Mouse (Mus musculus) mesoderm, embryonic 11.5 days (tissue): Measurements from ENCODE around the gene Src.
A peak's percentile ranks its signal among the peaks of the same experiment; 100 is the strongest.
"Not testable (repeated sequence)": the region's sequence is repeated elsewhere in the genome, so short reads cannot be mapped to it uniquely, and the experiment has no call there.

ENCODE experiments used
- DNase-seq: peaks from one replicate; pipeline ENCODE4 v3.0.0-alpha.2; 2012; ENCODE audit warnings: low read depth, low spot score

The Src gene

DNA sequence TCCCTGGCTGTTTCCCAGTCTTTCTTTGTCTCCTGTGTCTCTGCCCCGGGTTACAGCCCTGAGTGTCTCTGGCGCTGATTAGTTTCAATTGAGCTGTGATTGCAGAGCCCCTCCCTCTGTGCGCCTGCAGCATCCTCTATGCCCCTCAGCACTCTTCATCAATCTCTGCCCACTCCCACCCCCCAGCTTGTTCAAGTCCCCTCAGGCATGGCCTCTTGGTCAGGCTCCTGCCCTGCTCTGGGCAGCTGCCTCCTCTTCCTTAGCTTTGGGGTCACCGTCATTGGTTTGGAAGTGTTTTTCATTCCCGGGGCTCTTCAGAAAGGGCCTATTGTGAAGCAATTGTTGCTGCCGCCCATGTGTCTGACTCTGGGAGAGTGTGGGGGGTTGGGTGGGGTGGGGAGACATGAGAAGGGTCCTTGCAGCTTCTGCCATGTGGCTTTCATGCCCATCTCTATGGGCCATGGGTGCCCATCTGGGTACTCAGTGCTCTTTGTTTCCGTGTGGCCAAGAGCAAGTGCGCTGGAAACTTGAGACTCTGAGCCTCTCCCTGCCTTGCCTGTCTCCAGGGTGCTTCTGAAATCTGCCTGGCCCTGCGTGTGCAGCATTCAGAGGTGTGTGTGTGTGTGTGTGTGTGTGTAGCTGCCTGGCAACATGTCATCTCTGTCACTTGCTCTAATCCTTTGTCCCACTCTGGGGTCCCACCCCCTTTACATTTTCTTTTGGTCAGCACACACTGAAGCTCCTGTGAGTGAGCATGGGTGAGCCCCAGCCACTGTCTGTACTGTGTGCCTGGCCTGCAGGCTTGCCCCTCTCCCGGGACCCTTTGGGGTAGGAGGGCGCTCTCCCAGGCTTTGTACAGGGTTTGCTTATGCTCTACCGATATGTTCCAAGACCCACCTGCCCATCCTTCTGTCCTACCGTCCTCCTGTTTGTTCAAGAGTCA lies 57.5 kb downstream of the Src start:
- DNase-seq: peak; percentile 65

DNA sequence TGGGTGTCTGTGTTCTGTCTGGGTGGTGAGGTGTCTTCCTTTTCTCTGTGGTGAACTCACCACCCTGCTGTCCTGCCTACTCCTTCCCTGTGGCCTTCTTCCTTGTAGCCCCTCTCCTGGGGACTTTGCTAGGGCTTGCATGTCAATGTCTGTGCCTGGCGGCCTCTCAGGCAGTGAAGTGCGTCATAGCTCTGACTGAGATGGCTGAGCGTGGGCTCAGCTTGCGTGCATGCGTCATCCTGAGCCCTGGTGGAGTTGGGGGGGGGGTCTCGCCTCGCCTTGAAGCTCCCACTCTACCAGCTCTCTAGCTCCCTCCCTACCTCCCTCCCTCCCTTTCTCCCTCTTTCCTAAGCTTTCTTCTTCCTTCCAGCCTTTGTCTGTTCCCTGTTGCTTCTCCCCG lies 60.4 kb downstream of the Src start:
- DNase-seq: no peak

DNA sequence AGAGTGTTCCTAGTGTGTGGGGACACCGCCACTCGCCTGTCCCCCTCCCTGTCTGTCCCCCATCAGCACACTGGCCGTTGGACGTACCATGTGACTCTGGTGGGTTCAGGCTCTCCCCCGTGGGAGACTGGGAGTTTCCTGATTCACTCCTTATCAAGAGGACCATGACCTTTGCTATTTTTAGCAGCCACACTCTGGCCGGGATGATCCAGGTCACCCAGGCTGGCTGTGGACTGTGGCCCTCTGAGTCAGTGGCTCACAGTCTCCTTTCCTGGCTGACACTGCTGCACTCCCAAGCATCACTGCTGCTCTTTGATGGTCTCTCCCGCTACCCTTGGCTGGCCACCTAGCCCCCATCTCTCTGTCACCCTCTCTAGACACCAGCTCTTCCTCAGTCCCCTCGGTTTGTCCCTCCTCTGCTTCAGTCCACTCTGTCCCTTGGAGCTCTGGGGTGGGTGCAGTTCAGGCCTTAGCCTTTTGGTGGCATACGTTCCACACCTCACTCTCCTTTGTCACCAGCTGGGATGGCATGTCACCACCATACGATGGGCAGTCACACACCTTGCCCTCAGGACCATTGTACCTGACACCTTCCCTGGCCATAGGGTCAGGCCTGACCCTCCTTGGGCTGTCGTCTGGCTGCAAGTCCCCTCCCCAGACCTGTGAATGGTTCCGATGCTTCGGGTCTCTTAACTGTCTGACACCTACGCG lies 61.8 kb downstream of the Src start:
- no peak for DNase-seq

DNA sequence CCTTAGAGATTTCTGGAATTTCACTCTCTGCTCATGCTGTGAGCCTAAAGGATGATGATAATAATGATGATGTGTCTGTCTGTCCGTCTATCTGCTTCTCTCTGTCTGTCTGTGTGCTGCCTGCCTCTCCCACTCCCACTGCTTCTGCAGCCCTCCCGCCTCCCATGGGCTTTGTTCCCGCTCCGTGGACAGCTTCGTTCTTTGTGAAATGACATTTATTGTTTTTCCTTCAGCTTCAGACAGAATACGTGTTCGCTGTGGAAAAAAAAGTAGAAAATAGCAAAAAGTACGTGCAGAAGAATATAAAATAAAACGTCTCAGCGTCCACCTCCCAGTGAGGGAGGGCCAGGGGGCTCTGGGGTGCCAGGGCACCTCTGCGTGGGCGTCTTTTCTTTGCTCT lies 64.5 kb downstream of the Src start:
- DNase-seq: no peak

DNA sequence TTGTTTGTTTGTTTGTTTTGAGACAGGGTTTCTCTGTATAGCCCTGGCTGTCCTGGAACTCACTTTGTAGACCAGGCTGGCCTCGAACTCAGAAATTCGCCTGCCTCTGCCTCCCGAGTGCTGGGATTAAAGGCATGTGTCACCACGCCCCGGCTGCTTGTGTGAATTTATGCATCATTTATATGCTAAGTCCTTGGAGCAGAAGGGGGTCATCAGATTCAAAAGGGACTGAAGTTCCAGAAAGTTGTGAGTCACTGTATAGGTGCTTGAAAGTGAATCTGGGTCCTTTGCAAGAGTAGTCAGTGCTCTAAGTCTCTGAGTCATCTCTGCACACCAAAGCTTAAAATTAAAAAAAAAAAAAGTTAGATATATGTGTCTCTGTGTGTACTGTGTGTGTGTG lies 68.3 kb downstream of the Src start:
- DNase-seq: not testable (repeated sequence)

DNA sequence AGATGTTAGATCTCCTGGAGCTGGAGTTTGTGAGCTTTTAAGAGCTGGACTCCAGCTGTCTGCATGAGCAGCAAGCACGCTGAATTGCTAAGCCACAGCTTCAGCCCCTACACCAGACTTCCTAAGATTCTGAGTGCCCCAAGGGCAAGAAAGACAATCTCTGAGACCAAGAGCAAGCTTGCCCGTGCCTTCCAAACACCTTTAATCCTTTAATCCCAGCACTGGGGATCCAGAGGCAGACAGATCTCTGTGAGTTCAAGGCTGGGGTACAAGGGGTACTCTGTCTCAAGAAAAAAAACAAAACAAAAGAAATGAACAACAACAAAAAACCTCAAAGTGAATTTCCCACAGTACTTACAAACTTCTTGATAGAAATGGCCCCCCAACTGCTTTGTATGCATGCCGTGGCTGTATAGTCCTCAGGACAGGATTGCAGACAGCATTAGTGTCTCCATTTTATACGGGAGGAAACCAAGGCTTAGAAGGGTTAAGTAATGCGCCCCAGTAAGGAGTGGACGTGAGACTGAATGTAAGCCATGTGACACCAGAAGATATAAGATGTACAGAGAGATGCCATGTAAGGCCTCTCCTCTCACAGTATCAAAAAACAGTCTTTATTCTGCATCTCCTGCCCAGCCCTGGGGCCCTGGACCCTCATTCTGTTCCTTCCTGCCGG lies 68.9 kb downstream of the Src start:
- no peak for DNase-seq

DNA sequence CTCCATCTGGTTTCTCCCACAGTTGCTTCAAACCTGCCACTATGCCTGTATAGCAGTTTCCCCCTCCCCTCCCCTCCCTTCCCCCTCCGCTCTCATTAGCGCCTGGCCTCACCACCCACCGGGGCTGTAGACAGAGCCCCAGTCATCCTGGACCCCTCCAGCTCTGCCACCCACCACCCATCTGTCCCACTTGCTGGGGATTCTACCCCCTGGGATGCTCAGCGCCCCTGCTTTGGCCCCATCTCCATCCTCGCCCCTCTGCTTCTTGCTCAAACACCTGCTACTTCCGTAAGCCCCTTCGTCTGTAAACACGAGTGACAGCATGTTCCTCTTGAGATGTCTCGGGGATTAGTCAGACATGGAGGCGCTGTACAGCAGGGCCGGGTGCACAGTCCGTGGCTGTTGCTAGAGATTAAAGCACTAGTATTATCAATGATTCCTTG lies 69.5 kb downstream of the Src start:
- DNase-seq: no peak

DNA sequence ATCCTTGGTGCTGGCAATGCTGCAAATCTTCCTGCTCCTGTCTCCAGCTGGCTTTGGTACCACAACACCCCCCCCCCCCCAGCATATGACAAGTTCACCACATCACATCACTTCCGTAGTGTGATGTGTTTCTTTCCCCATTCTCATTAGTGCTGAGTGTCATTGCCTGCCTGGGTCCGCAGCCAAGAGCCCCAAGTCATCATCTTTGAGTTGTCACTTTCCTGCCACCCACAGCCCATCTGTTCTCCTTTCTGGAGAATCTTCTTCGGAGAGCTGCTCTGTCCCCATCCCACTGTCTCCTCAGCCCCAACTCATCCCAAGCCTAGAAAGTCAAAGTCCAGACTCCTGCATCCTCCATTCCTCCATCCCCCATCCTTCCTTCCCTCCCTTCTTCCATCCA lies 75.0 kb downstream of the Src start:
- no peak for DNase-seq

DNA sequence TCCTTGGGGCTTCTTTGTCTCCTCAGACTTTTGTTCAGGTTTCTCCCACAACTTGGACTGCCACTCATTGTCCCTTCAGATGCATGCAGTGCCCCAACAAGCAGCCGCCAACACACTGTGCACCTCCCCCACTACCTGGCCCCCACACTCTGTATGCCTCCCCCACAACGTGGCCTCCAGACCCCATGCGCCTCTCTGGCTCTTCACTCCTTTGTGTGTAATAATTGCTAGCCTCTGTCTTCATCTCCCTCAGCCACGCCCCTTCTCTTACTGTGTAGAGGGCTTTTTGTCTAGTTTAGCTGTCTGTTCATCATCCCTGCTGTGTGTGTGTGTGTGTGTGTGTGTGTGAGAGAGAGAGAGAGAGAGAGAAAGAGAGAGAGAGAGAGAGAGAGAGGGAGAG lies 80.3 kb downstream of the Src start:
- DNase-seq: no peak

DNA sequence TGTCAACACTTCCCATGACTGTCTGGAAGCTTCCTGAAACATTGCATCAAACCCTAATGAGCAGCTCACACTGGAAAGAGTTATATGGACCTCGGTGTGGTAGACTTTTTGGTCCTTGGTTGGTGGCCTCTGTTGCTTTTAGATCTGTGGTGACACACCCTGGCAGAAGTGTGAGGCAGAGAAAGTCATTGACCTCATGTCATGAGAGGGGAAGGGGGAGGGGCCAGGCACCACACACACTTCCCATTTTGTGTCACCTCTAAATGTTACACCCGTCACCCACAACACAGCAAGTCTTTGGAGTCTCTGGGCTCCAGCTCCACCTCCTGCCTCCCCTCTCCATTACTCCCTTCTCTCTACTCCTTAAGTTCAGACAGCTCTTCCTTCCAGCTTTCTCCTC lies 82.1 kb downstream of the Src start:
- no peak for DNase-seq

DNA sequence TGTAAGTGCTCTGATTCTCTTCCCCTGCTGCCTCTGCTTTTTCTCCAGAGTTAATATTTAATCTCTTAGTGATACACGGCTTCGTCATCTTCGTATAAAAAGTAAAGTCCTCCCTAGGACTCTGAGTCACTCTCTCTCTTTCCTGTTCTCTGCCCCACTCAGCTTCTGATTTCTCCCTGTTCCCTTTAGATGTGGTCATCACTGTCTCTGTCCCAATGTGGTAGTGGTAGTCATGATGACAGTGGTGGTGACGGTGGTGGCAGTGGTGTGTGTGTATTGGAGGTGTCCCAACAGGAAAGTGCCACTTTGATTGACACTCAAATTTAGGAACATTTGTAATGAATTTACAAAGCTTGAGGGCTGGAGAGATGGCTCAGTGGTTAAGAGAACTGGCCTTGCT lies 83.1 kb downstream of the Src start:
- no peak for DNase-seq

DNA sequence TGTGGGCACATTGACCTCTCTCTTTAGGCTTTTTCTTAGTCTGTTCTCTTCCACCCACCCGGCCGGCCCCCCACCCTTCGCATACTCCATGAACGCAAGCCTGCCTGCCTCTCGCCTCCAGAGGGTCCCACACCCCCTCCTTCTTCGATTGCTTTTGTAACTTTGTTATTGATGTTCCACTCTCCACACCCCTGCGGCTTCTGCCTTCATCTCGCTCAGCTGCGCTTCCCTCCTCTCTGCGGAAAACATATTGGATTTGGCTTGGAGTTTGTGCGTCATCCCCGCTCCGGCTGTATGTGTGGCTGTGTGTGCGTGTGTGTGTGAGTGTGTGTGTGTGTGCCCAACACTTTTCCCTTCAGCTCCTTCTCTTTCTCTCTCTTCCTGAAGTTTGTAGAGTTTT lies 88.5 kb downstream of the Src start:
- no peak for DNase-seq

DNA sequence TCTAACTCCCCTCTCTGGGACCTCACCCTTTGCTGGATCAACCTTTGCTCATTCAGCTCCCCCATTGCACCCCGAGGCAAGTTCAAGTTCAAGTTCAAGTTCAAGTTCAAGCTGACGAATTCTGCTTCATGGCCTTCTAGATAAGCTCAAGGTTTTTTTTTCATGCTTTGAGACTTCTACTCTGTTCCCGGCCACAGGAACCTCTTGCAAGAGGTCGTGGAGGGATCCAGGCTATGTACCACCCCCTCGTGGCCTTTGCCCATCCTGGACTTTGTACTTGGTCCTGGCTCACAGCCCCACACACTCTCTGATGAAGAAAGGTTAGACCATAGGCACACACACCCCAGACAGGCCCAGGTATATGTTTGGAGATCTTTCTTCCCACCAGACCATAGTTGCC lies 90.9 kb downstream of the Src start:
- no peak for DNase-seq

DNA sequence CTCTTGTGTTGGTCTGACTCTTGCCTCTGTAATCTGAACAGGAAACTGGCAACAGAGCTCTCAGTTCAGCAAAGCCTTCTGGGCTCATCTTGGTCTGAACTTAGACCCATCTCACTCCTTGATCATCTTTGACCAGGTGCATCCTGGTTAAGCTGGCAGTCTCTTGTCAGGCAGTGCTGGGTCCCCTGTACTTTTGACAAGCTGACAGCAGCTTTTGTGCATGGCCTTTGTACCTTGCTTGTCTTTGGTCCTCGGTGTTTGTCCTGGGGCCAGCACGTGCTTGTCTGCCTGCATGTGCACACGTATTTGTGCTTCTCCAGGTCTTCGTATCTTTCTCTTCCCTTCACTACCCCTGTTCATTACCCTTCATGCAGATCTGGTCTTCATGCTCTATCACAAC lies 91.8 kb downstream of the Src start:
- DNase-seq: no peak

DNA sequence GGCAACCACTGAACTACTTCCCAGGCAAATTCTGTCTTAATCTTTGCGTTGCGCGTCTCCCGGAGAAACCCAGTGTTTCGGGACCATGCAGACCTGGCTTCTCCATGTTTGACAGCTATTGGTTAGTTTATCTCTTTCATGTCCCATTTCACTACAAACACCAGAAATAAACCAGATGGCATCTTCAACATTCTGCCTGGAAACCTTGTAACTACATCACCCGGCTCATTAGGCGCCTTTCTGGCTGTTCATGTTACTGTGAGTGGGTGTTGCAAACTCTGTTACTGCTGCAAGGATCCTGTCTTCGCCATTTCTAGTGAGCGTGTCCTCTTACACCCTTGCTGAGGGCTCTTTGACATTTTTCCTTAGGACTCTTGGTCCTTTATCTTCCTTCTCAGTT lies 94.6 kb downstream of the Src start:
- DNase-seq: no peak

DNA sequence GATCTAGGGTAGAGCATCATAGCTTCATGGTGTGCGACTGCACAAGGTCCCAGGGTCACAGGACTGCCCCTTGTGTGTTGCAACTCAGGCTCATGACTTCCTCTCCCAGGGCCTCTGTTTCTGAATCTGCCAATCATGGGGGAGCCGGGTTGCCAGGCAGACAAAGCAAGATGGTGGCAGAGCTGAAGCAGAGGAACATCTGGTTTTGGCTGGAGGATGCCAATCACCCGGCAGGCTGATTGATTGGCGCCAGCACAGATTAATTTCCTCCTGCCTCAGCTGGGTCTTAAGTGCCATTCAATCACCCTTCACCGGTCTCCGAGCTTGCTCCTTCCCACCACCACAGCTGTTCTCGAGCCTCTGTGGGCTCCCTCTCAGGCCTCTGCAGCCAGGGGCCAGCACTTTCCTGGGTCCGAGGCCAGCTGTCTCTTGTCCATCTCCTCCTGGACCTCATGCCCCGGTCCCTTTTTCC lies 95.5 kb downstream of the Src start:
- peak; percentile 46 for DNase-seq

DNA sequence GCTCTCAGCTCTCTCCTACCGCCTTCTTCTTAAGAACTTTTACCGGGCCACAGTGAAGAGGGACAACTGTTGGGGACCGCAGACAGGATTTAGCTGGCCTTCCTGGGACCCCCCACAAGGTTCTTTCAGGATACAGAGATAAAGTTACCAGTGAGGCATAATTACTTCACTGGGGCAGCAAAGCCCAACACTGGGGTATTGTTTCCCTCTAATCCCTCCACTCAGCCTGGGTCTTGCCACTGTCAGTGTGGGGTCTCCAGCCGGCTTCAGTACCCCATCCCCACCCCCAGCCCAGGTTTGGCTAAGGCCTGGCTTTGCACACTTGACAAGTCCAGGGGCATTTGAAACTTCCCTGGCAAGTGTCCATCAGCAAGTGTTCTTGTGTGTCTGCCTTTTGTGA lies 96.1 kb downstream of the Src start:
- no peak for DNase-seq

DNA sequence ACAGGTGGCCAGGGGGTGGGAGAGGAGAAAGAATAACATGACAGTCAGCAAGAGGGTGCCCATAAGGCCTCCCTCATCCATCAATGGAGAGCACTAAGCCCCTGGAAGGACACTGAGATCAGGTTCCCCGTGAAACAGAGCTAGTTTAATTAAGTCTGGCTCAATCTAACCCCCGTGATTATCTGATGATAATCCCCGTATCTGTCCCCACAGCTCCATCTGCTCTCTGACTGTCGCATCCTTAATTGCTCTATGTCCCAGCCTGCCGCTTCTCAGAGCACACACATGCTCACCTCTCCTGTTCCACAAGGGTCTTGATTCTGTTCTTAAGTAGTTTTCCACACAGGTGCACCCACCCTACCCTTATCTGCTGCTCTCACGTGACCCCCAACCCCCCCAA lies 99.3 kb downstream of the Src start:
- DNase-seq: no peak

DNA sequence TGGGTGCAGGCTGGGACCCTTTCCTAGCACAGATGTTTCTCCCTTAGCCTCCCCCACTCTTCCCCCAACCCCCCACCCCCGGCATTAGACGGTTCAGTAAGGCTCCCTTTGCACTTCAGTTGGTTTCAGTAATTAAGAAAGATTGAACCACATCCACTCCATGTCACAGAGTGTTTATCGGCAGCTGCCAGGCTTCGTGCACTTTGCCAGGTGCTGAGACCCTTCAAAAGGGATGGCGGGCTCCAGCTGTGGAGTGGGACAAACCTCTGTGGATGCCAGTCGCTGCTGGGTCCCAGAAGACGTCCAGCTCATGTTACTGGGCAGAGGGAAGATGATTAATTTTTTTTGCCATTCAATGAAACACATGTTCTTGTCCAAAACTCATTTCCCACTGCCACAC lies 100.2 kb downstream of the Src start:
- DNase-seq: no peak

DNA sequence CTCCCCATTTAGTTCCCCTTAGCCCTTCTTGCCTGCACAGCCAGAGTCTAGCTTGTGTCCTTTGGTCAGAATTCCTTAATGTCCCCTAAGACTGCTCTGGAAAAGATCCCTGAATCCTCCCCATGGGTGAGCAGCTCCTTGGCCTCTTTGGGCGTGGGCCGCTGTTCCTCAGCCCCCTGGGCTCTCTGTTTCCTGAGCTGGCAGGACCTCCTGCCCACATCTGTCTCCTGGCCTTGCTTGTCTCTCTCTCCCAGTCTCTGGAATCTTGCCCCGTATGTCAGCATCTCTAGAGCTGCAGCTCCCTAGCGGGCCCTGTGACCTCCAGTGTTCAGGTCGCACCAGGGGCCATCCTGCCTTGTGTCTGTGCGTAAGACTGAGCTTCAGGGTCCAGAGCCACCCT lies 101.2 kb downstream of the Src start:
- DNase-seq: no peak

DNA sequence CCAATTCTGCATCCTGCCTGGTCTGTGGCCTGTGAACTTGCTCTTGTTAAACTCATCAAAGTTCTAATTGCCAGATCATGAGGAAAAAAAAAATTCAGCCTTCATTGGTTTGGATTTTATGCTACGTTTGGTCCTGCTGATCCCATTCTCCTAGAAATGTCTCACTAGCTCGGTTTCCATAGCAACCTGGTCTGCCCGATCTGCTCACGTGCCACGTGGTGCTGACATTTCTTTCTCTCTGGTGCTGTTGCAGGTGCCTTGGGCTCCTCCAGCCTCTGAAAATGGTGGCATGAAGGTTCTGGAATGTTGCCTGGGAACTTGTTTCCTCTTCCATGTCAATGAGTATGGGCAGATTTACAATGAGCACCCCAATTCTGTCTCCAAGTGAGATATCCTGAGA lies 102.3 kb downstream of the Src start:
- no peak for DNase-seq
